Mouse (Mus musculus) common myeloid progenitor, adult 5-6 weeks (primary cell): ENCODE data around the gene Sdr39u1. TPM values are rescaled to one million over a fixed set of nuclear protein-coding genes. Genes with fewer than 3 reads are reported as not detected.
A peak's percentile ranks its signal among the peaks of the same experiment; 100 is the strongest.

Experiments
- ATAC-seq: replicated peaks from 2 replicates; pipeline ENCODE4 v1.8.0; 2016; ENCODE audit warnings: low read depth, mild to moderate bottlenecking, moderate TSS enrichment, inconsistent platforms; ENCODE audit not compliant: poor library complexity, severe bottlenecking
- total RNA-seq: library from RNA; stranded (forward); fragments of 200-1000, 187-1606 nt; gene quantifications from 2 replicates; pipeline ENCODE4 v1.2.3, GENCODE M21; 2017

Sdr39u1 gene
- total RNA-seq, 1 experiment from 2014 or later: 7.8 TPM

DNA sequence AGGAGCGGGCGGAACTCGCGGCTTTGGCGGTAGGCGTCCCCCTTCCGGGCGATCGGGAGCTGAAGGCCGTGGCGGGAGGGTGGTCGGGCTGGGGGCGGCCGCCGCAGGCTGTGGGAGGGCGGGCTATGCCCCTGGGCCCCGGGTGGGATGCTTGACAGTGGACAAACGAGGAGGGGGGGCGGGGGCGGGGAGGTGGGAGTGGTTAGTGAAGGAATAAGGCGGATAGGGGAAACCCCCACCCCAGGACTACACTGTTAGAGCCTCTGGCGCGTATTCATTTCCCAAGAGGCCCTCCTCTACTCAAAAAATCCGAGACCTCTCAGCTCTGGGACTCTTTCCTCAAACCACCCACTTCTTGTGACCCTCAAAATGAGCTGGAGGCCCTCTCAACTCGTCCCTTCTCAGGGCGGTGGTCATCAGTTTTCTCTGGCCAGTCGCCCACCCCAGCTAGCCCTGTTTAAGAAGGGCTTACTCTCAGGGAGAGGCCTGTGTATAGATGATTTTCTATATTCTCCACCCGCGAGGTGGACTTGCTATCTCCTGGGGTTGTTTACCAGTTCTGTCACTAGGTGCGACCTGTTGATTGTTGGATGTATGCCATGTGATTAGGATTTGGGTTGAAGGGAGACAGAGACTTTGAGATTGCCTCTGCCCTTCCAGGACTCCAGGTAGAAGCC lies 14.8 kb downstream of the Sdr39u1 start:
- ATAC-seq: no peak

DNA sequence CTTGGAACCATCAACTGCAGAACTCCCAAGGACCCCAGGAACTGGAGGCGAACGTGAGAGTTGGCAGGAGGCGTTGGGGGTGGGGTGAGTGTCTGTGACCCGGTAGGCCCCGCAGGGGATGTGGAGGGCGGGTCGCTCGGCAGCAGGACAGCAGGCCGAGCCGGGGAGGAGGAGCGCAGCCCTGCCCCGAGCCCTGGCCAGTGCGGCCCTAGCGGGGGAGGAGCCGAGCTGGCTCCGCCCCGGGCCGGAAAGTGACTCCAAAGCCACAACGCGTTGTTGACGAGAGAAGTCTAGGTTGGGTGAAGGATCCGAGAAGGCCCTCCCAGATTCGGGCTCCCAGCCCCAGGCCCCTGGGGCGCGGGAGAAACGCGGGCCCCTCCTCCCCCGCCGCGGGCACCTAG lies 15.4 kb downstream of the Sdr39u1 start, which contains the start of gene Khnyn:
Gene Khnyn (plus strand): TSS at position 235 of the 401 bp plus-strand sequence.
- ATAC-seq: peak; percentile 79

DNA sequence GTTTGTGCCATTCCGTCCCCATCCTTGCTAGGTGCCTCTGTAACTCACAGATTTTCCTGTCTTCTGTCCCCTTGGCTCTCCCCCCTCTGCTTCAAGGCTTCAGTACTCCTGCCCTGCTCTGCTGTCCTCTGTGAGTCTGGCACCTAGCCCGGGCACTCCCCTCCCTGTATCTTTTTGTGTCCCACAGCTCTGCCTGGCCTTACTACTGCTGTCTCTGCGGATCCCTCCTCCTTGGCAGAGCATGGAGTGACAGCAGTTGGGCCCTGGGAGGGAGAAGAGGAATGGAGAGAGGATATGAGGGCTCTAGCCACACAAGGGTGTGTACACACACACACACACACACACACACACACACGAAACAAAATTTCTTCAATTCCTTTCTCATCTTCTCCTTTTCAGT lies 15.9 kb downstream of the Sdr39u1 start, which contains the start of gene Cbln3:
Gene Cbln3 (minus strand): TSS at position 227 of the 400 bp plus-strand sequence.
- ATAC-seq: 0 out of 2 replicates have a peak, but pooled peaks have one; percentile 4

DNA sequence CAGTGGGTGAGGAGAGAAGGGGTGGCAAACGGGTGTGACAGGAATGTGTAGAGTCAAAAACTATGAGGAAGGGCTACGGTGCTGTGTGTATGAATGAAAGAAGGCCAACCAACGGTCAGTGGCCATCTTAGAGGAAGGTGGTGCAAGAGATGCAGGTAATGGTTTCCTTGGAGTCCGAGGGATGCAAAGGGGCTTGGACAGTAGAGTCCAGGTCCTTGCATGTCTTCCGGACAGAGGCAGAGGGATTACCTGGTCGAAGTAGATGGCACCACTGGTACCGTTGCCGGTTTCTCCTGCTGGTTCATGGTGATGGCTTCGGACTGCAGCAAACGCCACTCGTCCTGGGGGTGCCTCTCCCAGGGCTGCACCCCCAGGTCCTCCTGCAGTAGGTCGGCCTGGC lies 16.4 kb downstream of the Sdr39u1 start:
- ATAC-seq: no peak

- ATAC-seq: no peak
Measured at GRCm38 (mm10) chr14:55883149-55883661, 16.9 kb downstream of the Sdr39u1 start.

- no peak for ATAC-seq
Measured at GRCm38 (mm10) chr14:55882171-55882641, 17.9 kb downstream of the Sdr39u1 start.

DNA sequence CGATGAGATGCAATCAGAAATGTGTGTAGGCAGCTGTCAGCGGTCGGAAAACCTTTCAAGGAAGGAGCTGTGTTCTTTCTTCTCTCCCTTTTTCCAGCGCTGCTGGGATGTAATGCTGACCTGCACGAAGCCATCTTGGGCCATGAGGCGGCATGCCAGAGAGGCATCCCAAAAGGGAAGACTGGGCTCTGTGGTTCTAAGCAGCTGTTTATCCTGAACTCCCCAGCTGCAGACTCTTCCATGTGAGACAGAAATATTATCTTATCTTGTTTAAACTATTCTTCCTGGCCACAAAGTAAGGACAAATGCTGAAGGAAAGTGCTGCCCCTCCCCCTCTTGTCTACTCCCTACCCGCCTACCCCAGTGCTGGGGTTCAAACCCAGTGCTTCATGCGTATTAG lies 19.1 kb downstream of the Sdr39u1 start:
- no peak for ATAC-seq

- ATAC-seq: peak; percentile 89
Measured at GRCm38 (mm10) chr14:55879623-55880022, 20.5 kb downstream of the Sdr39u1 start.

DNA sequence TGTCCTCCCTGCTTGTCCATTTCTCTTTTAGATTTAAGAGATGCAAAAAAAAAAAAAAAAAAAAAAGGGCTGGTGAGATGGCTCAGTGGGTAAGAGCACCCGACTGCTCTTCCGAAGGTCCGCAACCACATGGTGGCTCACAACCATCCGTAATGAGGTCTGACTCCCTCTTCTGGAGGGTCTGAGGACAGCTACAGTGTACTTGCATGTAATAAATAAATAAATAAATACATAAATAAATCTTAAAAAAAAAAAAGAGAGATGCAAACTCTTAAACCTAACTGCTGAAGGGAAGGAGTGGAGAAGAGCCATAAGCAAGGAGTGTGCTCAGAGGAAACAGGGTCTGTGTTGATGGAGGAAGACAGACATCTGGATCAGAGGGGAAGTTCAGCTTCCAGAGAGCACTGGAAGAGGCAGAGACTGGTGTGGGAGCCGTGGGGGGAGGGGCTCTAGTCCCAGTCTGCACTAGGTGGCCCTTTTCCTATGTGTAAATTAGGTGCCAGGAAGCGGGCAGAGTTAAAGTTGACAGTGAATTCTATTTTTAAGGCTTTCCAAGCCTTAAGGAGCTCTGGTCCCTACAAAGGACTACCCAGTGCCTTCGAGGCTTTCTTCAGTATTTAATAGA lies 21.7 kb downstream of the Sdr39u1 start:
- ATAC-seq: no peak

GRCm38 (mm10) chr14:55877469-55878315 lies 22.4 kb downstream of the Sdr39u1 start:
- ATAC-seq: no peak

DNA sequence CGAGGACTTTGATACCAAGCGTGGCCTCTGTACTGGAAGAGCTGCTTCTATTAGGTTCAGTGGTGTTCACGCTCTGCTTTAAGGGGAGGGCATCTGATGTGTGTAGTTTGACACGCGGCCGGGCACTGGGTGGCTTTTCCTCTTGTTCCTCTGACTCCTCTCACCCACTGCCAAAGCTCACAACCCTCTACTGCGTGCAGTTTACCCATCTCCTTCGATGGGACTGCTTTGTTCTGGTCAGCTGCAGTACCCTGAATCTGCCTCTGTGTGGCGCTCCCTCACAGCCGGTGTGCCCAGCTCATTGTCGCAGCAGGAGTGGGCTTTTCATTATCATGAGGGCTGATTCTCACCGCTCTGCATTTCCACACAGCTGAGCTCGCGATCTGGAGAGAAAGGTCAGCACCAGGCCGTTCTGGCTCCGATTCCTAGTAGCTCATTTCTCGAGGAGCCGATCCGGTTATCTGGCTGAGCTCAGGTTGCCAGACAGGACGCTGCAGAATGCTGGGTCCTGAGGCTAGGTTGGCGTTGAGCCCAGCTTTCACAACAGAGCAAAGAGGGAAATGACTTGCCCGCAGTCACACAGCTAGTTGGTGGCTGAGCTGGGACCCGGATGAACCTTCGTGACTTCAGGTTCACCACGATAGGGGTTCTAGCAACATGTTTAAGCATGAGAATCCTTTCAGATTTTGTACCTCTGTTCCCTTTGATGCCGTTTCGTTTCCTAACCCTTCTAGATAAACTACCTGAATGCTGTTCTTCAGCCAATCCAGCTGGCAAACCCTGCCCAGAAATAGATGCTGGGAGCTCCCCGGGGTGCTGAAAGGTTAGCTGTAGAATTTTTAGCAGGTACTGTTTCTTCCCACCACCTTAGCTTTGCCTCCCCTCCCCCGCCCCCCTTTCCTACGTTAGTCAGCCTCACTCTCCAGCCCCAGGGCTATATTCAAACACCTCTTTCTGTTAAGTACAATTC lies 26.1 kb downstream of the Sdr39u1 start:
- ATAC-seq: peak; percentile 82

GRCm38 (mm10) chr14:55873242-55873713 lies 26.8 kb downstream of the Sdr39u1 start:
- no peak for ATAC-seq

DNA sequence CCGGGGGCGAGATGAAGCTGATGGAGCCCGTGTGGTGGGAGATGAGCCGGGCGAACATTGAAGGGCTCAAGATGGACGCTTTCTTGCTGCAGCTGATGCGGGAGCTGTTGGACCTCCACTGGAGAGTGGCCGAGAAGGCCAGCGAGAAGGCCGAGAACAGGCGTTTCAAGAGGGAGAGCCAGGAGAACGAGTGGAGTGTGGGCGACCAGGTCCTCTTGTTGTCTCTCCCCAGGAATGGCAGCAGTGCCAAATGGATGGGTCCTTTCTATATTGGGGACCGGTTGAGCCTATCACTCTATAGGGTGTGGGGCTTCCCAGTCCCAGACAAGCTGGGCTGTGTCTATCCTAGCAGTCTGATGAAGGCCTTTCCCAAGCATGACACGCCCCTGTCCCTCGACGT lies 27.5 kb downstream of the Sdr39u1 start:
- no peak for ATAC-seq

- no peak for ATAC-seq
Measured at GRCm38 (mm10) chr14:55872039-55872438, 28.1 kb downstream of the Sdr39u1 start.

- ATAC-seq: no peak
Measured at GRCm38 (mm10) chr14:55869538-55869937, 30.6 kb downstream of the Sdr39u1 start.

- no peak for ATAC-seq
Measured at GRCm38 (mm10) chr14:55868230-55869026, 31.7 kb downstream of the Sdr39u1 start.

GRCm38 (mm10) chr14:55866962-55867361 lies 33.1 kb downstream of the Sdr39u1 start:
- ATAC-seq: no peak

- peak; percentile 95 for ATAC-seq
Measured at GRCm38 (mm10) chr14:55863773-55864172, 36.3 kb downstream of the Sdr39u1 start.
